Mouse (Mus musculus): ENCODE measurements at regions not wholly inside any gene's neighbourhood (a gene's known extent, or its start where the extent isn't known, plus 50 kb on each side); places are given as distances from the start of the nearest gene placed in this dataset.
A peak's percentile ranks its signal among the peaks of the same experiment; 100 is the strongest.

- no peak overlapping the region for H3K4me3 ChIP-seq (ENCODE audit: low read depth, low read length)
- no peaks in the 10 kb centered on the region for H3K9me3 ChIP-seq (ENCODE audit: control insufficient read depth, low read length)
- DNase-seq (ENCODE audit: low spot score) (no peak), ATAC-seq (replicated peaks; ENCODE audit: low FRiP score) (0 out of 2 replicates have a peak, but pooled peaks have one; percentile 21)
- H3K27me3 ChIP-seq (ENCODE audit: control insufficient read depth, insufficient read depth, low read length): no peaks in the 10 kb centered on the region
- H3K4me2 ChIP-seq (ENCODE audit: low read depth, low read length, severe bottlenecking): no peak overlapping the region
- no peak overlapping the region for H3K9ac ChIP-seq (ENCODE audit: low read length)
- no peaks in the 10 kb centered on the region for H3K4me1 ChIP-seq (replicated peaks; ENCODE audit: control insufficient read depth, insufficient read depth, low read length)
- no peaks in the 10 kb centered on the region for H3K36me3 ChIP-seq (ENCODE audit: control insufficient read depth, insufficient read depth, low read length)
- no peak overlapping the region for H3K27ac ChIP-seq (ENCODE audit: low read depth, low read length)
- 13% methylated on average over 6 of the region's 6 CpGs for WGBS
These were observed 92.9 kb upstream of the Dscam start for GRCm38 (mm10) chr16:97263451-97263850.

GRCm38 (mm10) chr16:97270417-97271133 is 86.0 kb upstream of the Bace2 start:
- no peak overlapping the region for H3K4me2 ChIP-seq (ENCODE audit: low read depth, low read length, severe bottlenecking)
- no peak for DNase-seq (ENCODE audit: low spot score)
- H3K9me3 ChIP-seq (ENCODE audit: control insufficient read depth, low read length): no peaks in the 10 kb centered on the region
- no peak overlapping the region for H3K9ac ChIP-seq (ENCODE audit: low read length)
- H3K4me1 ChIP-seq (replicated peaks; ENCODE audit: control insufficient read depth, insufficient read depth, low read length): no peaks in the 10 kb centered on the region
- H3K4me3 ChIP-seq (ENCODE audit: low read depth, low read length): no peak overlapping the region
- no peaks in the 10 kb centered on the region for H3K27me3 ChIP-seq (ENCODE audit: control insufficient read depth, insufficient read depth, low read length)
- no peaks in the 10 kb centered on the region for H3K36me3 ChIP-seq (ENCODE audit: control insufficient read depth, insufficient read depth, low read length)
- 91% methylated on average over 7 of the region's 7 CpGs for WGBS
- no peak for ATAC-seq (replicated peaks; ENCODE audit: low FRiP score)
- no peak overlapping the region for H3K27ac ChIP-seq (ENCODE audit: low read depth, low read length)

- 90% methylated on average over 8 of the region's 8 CpGs for WGBS
- Histone ChIP-seq H3K9ac (ENCODE audit: low read length) (no peak overlapping the region), H3K36me3 (ENCODE audit: control insufficient read depth, insufficient read depth, low read length) (no peaks in the 10 kb centered on the region), H3K4me2 (ENCODE audit: low read depth, low read length, severe bottlenecking) (no peak overlapping the region), H3K27ac (ENCODE audit: low read depth, low read length) (no peak overlapping the region), H3K4me3 (ENCODE audit: low read depth, low read length) (no peak overlapping the region), H3K27me3 (ENCODE audit: control insufficient read depth, insufficient read depth, low read length) (no peaks in the 10 kb centered on the region), H3K9me3 (ENCODE audit: control insufficient read depth, low read length) (no peaks in the 10 kb centered on the region), H3K4me1 (replicated peaks; ENCODE audit: control insufficient read depth, insufficient read depth, low read length) (no peaks in the 10 kb centered on the region)
- ATAC-seq (replicated peaks; ENCODE audit: low FRiP score) (no peak), DNase-seq (ENCODE audit: low spot score) (no peak)
These were observed 85.3 kb upstream of the Bace2 start for GRCm38 (mm10) chr16:97271264-97271663.

- peak overlapping the region; percentile 44 for H3K9ac ChIP-seq (ENCODE audit: low read length)
- DNase-seq (ENCODE audit: low spot score) (peak; percentile 90), ATAC-seq (replicated peaks; ENCODE audit: low FRiP score) (peak; percentile 85)
- H3K4me2 ChIP-seq (ENCODE audit: low read depth, low read length, severe bottlenecking): peak overlapping the region; percentile 35; the same call in 1 of the 2 replicates
- H3K27me3 ChIP-seq (ENCODE audit: control insufficient read depth, insufficient read depth, low read length): no peaks in the 10 kb centered on the region
- no peak overlapping the region for H3K4me3 ChIP-seq (ENCODE audit: low read depth, low read length)
- H3K4me1 ChIP-seq (replicated peaks; ENCODE audit: control insufficient read depth, insufficient read depth, low read length): no peaks in the 10 kb centered on the region
- H3K9me3 ChIP-seq (ENCODE audit: control insufficient read depth, low read length): no peaks in the 10 kb centered on the region
- H3K36me3 ChIP-seq (ENCODE audit: control insufficient read depth, insufficient read depth, low read length): no peaks in the 10 kb centered on the region
- no peak overlapping the region for H3K27ac ChIP-seq (ENCODE audit: low read depth, low read length)
- WGBS: 18% methylated on average over 12 of the region's 12 CpGs
These were observed 84.4 kb upstream of the Bace2 start for GRCm38 (mm10) chr16:97272035-97272631.

GRCm38 (mm10) chr16:97278913-97279312 is 77.6 kb upstream of the Bace2 start:
- H3K4me2 ChIP-seq (ENCODE audit: low read depth, low read length, severe bottlenecking): no peak overlapping the region
- 74% methylated on average over 1 of the region's 1 CpGs for WGBS
- no peaks in the 10 kb centered on the region for H3K27me3 ChIP-seq (ENCODE audit: control insufficient read depth, insufficient read depth, low read length)
- no peaks in the 10 kb centered on the region for H3K4me1 ChIP-seq (replicated peaks; ENCODE audit: control insufficient read depth, insufficient read depth, low read length)
- no peaks in the 10 kb centered on the region for H3K36me3 ChIP-seq (ENCODE audit: control insufficient read depth, insufficient read depth, low read length)
- H3K4me3 ChIP-seq (ENCODE audit: low read depth, low read length): no peak overlapping the region
- DNase-seq (ENCODE audit: low spot score) (no peak), ATAC-seq (replicated peaks; ENCODE audit: low FRiP score) (no peak)
- H3K9ac ChIP-seq (ENCODE audit: low read length): no peak overlapping the region
- no peaks in the 10 kb centered on the region for H3K9me3 ChIP-seq (ENCODE audit: control insufficient read depth, low read length)
- H3K27ac ChIP-seq (ENCODE audit: low read depth, low read length): no peak overlapping the region

GRCm38 (mm10) chr16:97281615-97282110 is 74.9 kb upstream of the Bace2 start:
- no peaks in the 10 kb centered on the region for H3K27me3 ChIP-seq (ENCODE audit: control insufficient read depth, insufficient read depth, low read length)
- H3K27ac ChIP-seq (ENCODE audit: low read depth, low read length): no peak overlapping the region
- H3K4me1 ChIP-seq (replicated peaks; ENCODE audit: control insufficient read depth, insufficient read depth, low read length): no peaks in the 10 kb centered on the region
- 94% methylated on average over 7 of the region's 7 CpGs for WGBS
- no peaks in the 10 kb centered on the region for H3K9me3 ChIP-seq (ENCODE audit: control insufficient read depth, low read length)
- H3K4me2 ChIP-seq (ENCODE audit: low read depth, low read length, severe bottlenecking): no peak overlapping the region
- no peak for DNase-seq (ENCODE audit: low spot score)
- H3K9ac ChIP-seq (ENCODE audit: low read length): no peak overlapping the region
- no peaks in the 10 kb centered on the region for H3K36me3 ChIP-seq (ENCODE audit: control insufficient read depth, insufficient read depth, low read length)
- no peak overlapping the region for H3K4me3 ChIP-seq (ENCODE audit: low read depth, low read length)
- no peak for ATAC-seq (replicated peaks; ENCODE audit: low FRiP score)

- no peak overlapping the region for H3K9ac ChIP-seq (ENCODE audit: low read length)
- 58% methylated on average over 9 of the region's 9 CpGs for WGBS
- no peak for ATAC-seq (replicated peaks; ENCODE audit: low FRiP score)
- no peaks in the 10 kb centered on the region for H3K27me3 ChIP-seq (ENCODE audit: control insufficient read depth, insufficient read depth, low read length)
- H3K4me2 ChIP-seq (ENCODE audit: low read depth, low read length, severe bottlenecking): no peak overlapping the region
- no peaks in the 10 kb centered on the region for H3K36me3 ChIP-seq (ENCODE audit: control insufficient read depth, insufficient read depth, low read length)
- H3K9me3 ChIP-seq (ENCODE audit: control insufficient read depth, low read length): no peaks in the 10 kb centered on the region
- H3K4me3 ChIP-seq (ENCODE audit: low read depth, low read length): no peak overlapping the region
- DNase-seq (ENCODE audit: low spot score): no peak
- no peaks in the 10 kb centered on the region for H3K4me1 ChIP-seq (replicated peaks; ENCODE audit: control insufficient read depth, insufficient read depth, low read length)
- H3K27ac ChIP-seq (ENCODE audit: low read depth, low read length): no peak overlapping the region
These were observed 73.6 kb upstream of the Bace2 start for GRCm38 (mm10) chr16:97282943-97283342.

GRCm38 (mm10) chr16:97285886-97286447 is 70.6 kb upstream of the Bace2 start:
- Histone ChIP-seq H3K27ac (ENCODE audit: low read depth, low read length) (no peak overlapping the region), H3K9me3 (ENCODE audit: control insufficient read depth, low read length) (no peaks in the 10 kb centered on the region), H3K9ac (ENCODE audit: low read length) (no peak overlapping the region), H3K27me3 (ENCODE audit: control insufficient read depth, insufficient read depth, low read length) (no peaks in the 10 kb centered on the region), H3K36me3 (ENCODE audit: control insufficient read depth, insufficient read depth, low read length) (no peaks in the 10 kb centered on the region), H3K4me2 (ENCODE audit: low read depth, low read length, severe bottlenecking) (no peak overlapping the region), H3K4me3 (ENCODE audit: low read depth, low read length) (no peak overlapping the region), H3K4me1 (replicated peaks; ENCODE audit: control insufficient read depth, insufficient read depth, low read length) (no peaks in the 10 kb centered on the region; the same call in 1 of the 2 replicates)
- no peak for DNase-seq (ENCODE audit: low spot score)
- no peak for ATAC-seq (replicated peaks; ENCODE audit: low FRiP score)
- 90% methylated on average over 8 of the region's 8 CpGs for WGBS

Data from forebrain, embryonic 11.5 days (tissue).